Mouse (Mus musculus): ENCODE results near the gene Bicral.

- TF ChIP-seq CTCF (IDR thresholded peaks at IDR 0.05) (no peak), EP300 (IDR thresholded peaks at IDR 0.05; ENCODE audit: insufficient read depth, low read depth, low read length) (no peak)
Measured at GRCm38 (mm10) chr17:46770546-46770945, 87.7 kb downstream of the Bicral start.
